Mouse (Mus musculus): ENCODE results near the gene Rab4a.

DNA sequence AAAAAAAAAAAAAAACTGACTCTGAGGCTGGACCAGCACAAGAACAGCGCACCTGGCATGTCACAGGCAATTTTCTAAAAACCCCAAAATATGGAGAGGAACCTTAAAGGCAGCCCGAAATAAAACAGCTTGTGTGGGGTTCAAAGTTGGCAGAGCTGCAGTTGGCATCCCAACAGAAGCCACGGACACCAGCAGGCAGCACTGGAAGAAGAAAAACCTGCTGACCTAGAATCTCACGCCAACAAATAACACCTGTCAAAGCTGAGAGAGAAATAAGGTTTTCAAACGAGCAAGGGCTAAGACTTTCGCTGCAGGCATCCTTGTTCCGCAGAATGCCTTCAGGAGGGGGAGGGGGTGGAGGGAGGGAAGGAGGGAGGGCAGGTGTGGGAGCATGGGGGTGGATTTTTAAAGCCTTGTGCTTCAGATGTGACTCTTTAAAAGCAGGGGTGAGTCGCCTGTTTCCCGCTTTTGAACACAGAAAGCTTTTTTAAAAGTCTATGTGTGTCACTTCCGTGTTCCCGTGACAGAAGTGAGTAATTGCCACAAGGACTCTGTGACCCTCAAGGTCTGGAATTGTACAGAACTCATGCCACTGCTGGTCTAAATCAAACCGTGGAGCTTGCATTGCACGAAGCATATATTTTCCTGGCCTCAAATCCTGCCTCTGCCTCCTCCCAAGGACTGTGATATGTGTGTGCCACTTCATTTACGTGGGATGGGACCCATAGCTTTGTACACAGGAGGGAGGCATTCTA lies 17.2 kb upstream of the Rab4a start:
- TF ChIP-seq POLR2A (IDR thresholded peaks at IDR 0.05; ENCODE audit: borderline replicate concordance, insufficient read depth, low read length), result no peak
- no peak for TF ChIP-seq CTCF (IDR thresholded peaks at IDR 0.05; ENCODE audit: borderline replicate concordance, insufficient read depth, low read depth, low read length)
